In the genomic region with DNA sequence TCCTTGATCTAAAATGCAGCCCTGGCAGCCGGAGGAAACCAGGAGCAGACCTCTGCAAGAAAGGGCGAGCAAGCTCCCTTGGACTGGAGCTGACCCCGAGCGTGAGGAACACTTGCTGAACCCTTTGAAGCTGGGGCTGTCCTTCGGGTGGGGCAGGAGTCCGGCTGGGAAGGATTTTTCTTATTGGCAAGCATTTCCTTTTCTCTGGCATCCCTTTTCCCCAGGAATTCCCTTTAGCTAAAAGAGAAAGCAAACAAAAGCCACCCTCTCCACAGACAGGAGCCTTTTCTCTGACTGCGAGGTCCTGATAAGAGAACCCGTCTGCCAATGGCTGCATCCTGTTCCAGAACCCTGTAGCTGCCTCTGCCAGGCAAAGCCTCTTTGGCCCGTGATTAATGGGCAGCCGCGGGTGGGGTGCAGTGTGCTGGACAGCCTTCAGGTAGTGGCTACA, we compare ENCODE assay signal across 12 mouse cellular contexts.
DNase-seq lines count a peak whose midpoint lies in the region; ATAC-seq lines count a peak whose summit lies in the region.
"Had no signal": no experiment of that assay in that cellular context is flagged by ENCODE, and none has a peak within 500 bp of the region (broad histone marks: within the 10 kb centered on the region; RNA-seq: fewer than 3 reads in every experiment).

No protein-coding gene starts in this region.

- 37% methylated on average over 11 of the region's 11 CpGs for WGBS in stomach, embryonic 14.5 days

- H3K27ac ChIP-seq in stomach, embryonic 14.5 days (ENCODE audit: low read length): peak overlapping the region; percentile 61; the same call in 1 of the 2 replicates

- peaks cover 4% of the 10 kb centered on the region; the same call in 1 of the 2 replicates for H3K9me3 ChIP-seq in megakaryocyte, embryonic 14.5 days
- no peaks in the 10 kb centered on the region for H3K9me3 ChIP-seq in stomach, embryonic 14.5 days (ENCODE audit: control insufficient read depth, low read depth, low read length)

- no peak for ATAC-seq in megakaryocyte, adult 5-6 weeks (ENCODE audit: poor library complexity, severe bottlenecking)
- no peak for ATAC-seq in stomach, embryonic 14.5 days (ENCODE audit: insufficient number of reproducible peaks, insufficient read depth, low FRiP score, low read depth)
- ATAC-seq: forebrain, postnatal 0 days; Patski had no signal

- H3K27me3 ChIP-seq in megakaryocyte, embryonic 14.5 days (replicated peaks): peaks cover 47% of the 10 kb centered on the region
- H3K27me3 ChIP-seq in stomach, embryonic 14.5 days (ENCODE audit: control insufficient read depth, insufficient read depth, low read length): no peaks in the 10 kb centered on the region

- no peak overlapping the region for H3K9ac ChIP-seq in stomach, embryonic 14.5 days (replicated peaks; ENCODE audit: low read depth, low read length)
- H3K9ac ChIP-seq: forebrain, postnatal 0 days had no signal

- H3K4me3 ChIP-seq in megakaryocyte, embryonic 14.5 days (replicated peaks): peak overlapping the region; percentile 83
- no peak overlapping the region for H3K4me3 ChIP-seq in stomach, embryonic 14.5 days (ENCODE audit: low read depth, low read length)

- DNase-seq in heart, adult 18-20 months: peak; percentile 47 to 70
- DNase-seq in kidney, adult 9 months: peak; percentile 69
- DNase-seq in layer of hippocampus, adult 8-10 months (ENCODE audit: low spot score in 2 of 2): no peak
- DNase-seq in urinary bladder, postnatal 25 days (ENCODE audit: low spot score): no peak
- DNase-seq in layer of hippocampus, postnatal 14 days (ENCODE audit: low spot score in 2 of 2): no peak
- DNase-seq: cerebellum, adult 9-11 months; forebrain, postnatal 0 days; layer of hippocampus, postnatal 36 days had no signal

- H3K4me2 ChIP-seq in stomach, embryonic 14.5 days (replicated peaks; ENCODE audit: low read depth, low read length): no peak overlapping the region

- H3K4me1 ChIP-seq in megakaryocyte, embryonic 14.5 days: peaks cover 17% of the 10 kb centered on the region
- peaks cover 7% of the 10 kb centered on the region; the same call in 1 of the 2 replicates for H3K4me1 ChIP-seq in stomach, embryonic 14.5 days (ENCODE audit: control insufficient read depth, insufficient read depth, low read length)

- H3K36me3 ChIP-seq in megakaryocyte, embryonic 14.5 days (replicated peaks; ENCODE audit: low read length): no peaks in the 10 kb centered on the region
- no peaks in the 10 kb centered on the region for H3K36me3 ChIP-seq in stomach, embryonic 14.5 days (ENCODE audit: control insufficient read depth, insufficient read depth, low read length)

Comparison
In these comparisons a context has a peak if more than half of its experiments do, and no peak if none do; other contexts are left out.
1. DNase-seq: peak in heart, adult 18-20 months (2 of 2) and kidney, adult 9 months (single experiment); none in layer of hippocampus, adult 8-10 months (0 of 2), urinary bladder, postnatal 25 days (single experiment) and layer of hippocampus, postnatal 14 days (0 of 2).